Mouse (Mus musculus): ENCODE results near the gene Rarb. TPM values are rescaled to one million over a fixed set of nuclear protein-coding genes. Genes with fewer than 3 reads are reported as not detected.
A peak's percentile ranks its signal among the peaks of the same experiment; 100 is the strongest.
"Not testable (repeated sequence)": the region's sequence is repeated elsewhere in the genome, so short reads cannot be mapped to it uniquely, and the experiment has no call there.

Rarb gene
- 8.3 and 8.8 TPM in 2 replicates for polyA plus RNA-seq (2012; rRNA removed)

DNA sequence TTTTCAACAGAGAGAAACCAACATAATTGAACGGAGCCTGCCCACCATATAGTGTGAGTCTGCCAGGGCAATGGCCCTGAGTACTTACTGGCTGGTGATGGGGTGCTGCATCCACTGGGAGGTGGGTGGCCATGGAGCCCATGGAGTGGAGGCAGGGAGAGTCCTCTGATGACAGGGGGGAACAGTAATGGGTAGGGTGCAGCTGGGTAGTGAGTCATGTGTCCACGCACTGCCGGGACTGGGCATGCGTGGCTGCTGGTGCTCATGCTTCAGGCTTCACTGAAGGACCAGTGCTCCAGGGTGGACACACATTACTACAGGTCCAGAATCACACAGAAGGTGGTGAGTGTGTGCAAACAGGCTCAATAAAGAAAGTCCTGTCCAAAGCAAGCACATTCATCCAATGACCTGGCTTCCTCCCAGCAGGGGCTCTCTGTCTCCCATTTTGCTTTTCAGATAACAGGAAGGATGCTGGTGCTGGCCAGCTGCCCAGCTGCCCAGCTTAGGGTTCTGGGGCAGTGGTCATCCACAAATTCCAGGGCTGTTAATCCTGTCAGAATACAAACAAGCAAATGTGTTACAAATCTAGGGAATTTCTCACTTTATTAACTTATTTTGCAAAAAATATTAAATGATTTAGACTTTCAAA, at the start of gene Rarb:
TSS of gene Rarb (minus strand) at position 555 of the 649 bp plus-strand sequence.
- DNase-seq (ENCODE audit: extremely low spot score in 1 of 2, low spot score in 1 of 2) = no peak

- DNase-seq (ENCODE audit: extremely low spot score in 1 of 2, low spot score in 1 of 2) = no peak
These were observed 23.1 kb upstream of the Rarb start for GRCm38 (mm10) chr14:16842036-16842435.

DNA sequence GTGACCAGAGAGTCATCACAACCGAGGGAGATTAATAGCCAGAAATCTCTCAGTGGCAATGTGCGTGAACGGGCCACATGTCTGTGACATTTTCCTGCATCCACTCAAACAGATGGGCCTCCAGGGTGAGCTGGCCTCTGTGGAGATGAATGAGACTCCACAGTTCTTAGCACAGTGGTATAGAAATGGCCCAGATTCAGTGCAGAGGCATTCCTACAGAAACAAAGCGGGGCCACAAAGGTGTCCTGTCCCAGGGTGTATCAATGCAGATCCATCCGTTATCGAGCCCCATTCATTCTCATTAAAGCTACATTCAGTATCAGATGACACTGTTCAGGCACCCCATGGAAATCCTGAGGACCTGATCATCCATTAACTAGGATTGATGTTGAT, 22.6 kb upstream of the Rarb start:
- DNase-seq (ENCODE audit: extremely low spot score in 1 of 2, low spot score in 1 of 2) = no peak

GRCm38 (mm10) chr14:16840951-16841596, 22.1 kb upstream of the Rarb start:
- peak in 1 of 2 experiments; percentile 38 for DNase-seq (ENCODE audit: extremely low spot score in 1 of 2, low spot score in 1 of 2)

GRCm38 (mm10) chr14:16840135-16840534, 21.2 kb upstream of the Rarb start:
- DNase-seq (ENCODE audit: extremely low spot score in 1 of 2, low spot score in 1 of 2) = no peak

DNA sequence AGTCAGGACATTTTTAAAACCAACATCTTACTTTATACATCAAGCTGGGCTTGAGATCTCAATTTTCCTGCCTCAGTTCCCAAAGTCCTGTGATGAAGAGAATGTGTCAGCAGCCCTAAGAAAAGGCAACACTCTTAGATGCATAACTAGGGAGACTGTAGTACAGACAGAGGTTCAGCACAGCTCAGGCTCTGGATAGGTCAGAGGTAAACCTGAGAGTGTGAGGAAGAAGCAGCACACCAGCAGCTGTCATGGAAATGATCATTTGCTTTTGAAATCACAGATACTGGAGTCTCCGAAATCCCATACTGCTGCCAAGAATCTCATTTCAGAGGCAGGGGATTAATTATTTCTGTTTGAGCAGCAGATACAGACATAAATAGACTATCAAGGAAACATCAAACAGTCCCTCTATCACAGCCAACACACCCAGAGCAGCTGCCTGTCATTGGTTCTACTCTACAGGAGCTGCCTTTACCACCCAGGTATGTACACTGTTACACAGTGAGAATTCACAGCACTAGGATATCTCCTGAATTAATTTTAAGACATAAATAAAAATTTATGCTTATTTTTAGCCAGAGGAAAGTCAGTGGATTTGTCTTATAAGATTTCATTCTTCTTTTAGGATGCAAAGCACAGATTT, 3.7 kb downstream of the Rarb start:
- DNase-seq (ENCODE audit: extremely low spot score in 1 of 2, low spot score in 1 of 2) = no peak

DNA sequence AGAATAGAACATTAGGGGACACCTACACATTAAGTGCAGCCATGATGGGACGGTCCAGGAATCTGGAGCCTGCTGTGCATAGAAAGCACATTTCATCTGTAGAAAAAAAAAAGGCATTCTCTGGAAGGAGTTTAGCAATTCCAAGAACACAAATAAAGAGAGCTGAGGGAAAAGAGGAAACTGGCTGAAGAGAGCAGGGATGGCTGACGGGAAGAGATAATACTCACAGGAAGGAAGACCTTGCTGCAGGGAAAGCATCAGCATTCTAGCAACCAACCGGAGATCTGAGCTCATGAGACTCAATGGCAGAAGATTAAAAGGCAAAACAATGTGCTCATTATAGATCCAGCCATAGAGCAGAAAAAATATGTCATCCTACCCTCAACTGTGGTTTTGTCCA, 12.8 kb downstream of the Rarb start:
- no peak for DNase-seq (ENCODE audit: extremely low spot score in 1 of 2, low spot score in 1 of 2)

DNA sequence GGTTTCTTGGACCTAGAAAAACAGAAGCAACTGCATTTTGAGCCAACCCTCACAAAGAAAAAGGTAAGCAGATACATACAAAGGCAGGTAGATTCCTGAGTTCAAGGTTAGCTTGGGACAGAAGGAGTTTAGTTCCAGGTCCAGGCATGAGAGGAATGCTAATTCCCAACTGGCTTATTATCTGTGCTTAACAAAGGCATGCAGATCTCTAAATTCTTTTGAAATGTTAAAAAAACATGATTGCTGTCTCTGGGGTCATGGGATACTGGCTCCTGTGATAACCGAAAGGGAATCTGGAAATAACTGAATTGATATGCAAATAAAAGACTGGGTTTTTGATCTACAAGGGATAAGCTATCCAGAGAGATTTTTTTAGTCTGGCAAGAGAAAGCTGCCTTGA, 28.8 kb downstream of the Rarb start:
- no peak for DNase-seq (ENCODE audit: extremely low spot score in 1 of 2, low spot score in 1 of 2)

DNA sequence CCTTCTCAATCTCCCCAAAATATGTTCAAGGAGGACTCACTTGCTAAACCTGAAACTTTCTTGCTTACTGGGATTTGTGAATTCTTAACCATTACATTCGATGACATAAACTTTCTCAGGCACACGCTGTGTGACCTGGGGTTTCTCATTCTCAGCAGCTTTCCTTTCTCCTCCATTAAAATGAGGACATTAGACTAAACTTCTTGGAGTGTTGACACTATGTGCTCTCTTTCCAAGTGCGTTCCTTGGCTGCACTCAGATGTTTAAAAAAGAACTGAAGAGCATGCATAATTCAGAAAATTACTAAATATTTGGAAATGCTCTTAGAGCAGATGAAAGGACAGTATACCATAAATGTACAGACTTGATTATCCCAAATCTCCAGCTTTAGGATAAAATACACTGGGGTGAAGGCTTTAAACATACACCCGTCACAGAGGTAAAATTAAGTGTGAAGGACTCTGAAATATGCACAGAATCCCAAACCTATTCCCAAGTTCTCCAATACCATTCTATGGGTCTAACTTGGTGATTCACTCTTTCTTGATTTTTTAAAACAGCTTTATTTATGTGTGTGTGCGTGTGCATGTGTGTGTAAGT, 36.9 kb downstream of the Rarb start:
- DNase-seq (ENCODE audit: extremely low spot score in 1 of 2, low spot score in 1 of 2) = no peak

- no peak for DNase-seq (ENCODE audit: extremely low spot score in 1 of 2, low spot score in 1 of 2)
These were observed 42.1 kb downstream of the Rarb start for GRCm38 (mm10) chr14:16776723-16777381.

- DNase-seq (ENCODE audit: extremely low spot score in 1 of 2, low spot score in 1 of 2) = no peak
These were observed 46.0 kb downstream of the Rarb start for GRCm38 (mm10) chr14:16772927-16773326.

DNA sequence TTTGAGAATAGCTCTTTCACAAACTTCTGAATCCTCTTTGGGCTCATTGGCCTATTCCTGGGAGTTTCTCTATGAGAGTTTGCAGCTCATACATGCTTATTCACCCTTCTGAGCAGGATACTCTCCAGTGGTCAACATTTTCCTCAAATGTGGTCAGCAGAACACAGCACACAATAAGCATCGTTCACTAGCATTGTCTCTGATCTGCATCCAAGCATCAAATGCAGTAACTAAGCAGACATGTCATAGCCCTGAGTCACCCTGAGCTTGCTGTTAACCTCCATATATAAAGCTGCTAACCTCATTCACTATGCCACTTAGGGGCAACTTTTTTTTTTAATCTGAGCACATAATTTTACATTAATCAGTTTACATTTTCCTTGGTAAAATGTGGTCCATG, 53.1 kb downstream of the Rarb start:
- no peak for DNase-seq (ENCODE audit: extremely low spot score in 1 of 2, low spot score in 1 of 2)

DNA sequence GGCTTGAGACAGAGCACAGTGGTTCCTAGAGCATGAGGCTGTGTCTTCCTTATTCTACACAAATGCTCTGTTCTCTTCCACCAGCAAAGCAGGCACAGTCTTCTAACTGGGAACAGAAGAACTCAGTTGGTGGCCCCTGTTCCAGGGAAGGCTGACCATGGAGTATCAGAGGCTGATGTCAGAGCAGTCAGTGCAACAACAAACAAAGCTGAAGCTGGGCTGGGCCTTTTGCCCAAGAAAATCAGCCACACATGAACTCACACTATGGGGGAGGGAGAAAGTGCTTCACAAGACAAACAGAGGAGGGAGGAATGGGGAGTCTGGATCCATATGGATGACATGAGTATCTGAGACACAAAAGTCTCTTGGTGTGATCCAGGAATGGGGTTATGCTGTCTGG, 56.2 kb downstream of the Rarb start:
- no peak for DNase-seq (ENCODE audit: extremely low spot score in 1 of 2, low spot score in 1 of 2)

DNA sequence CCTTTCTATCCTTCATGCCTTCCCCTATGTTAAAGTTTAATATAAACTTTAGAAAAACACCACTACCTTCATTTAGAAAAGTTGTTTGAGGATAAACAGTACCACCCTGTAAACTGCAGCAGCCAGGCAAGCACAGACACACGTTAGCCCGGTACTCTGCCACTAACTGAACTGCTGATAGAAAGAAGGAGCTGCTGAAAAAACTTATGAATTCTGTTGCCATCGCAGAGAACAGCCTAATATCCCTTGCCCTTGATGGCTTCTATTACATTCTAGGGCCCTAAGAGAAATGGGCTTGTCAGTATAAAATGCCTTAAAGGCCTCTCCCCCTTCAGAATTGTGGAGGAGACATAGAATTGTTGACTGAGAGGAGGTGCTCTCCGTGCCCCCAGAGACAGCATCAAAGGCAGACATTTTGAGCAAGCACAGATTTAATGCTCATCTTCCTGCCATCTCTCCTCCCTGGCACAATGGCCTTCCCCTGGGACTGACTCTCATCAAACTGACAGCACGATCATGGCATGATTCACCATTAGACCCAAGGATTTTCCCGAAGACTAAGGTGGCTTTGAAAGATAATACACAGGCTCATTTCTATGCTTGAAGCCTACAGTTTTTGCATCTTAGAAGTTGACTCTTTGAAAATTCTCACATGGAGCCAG, 60.1 kb downstream of the Rarb start:
- DNase-seq (ENCODE audit: extremely low spot score in 1 of 2, low spot score in 1 of 2) = no peak

DNA sequence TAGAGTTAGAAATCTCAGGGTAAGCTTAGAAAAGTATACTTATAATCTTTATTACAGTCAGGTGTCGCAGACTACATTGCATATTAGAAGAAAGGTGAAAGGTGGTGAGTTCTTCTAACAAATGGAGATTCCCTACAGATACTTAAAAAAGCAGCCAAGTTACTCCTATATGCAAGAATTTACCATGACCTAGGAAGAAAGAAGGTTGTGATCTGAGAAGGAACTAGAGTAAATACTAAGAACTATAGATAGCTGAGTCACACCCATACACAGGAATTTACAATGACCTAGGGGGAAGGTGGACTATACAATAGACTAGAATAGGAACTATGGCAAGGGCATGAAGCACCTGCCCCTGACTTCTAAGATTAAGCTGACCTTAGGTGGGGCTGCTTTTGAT, 63.4 kb downstream of the Rarb start:
- not testable (repeated sequence) for DNase-seq (ENCODE audit: extremely low spot score in 1 of 2, low spot score in 1 of 2)

GRCm38 (mm10) chr14:16752648-16753047, 66.3 kb downstream of the Rarb start:
- DNase-seq (ENCODE audit: extremely low spot score in 1 of 2, low spot score in 1 of 2) = no peak

- DNase-seq (ENCODE audit: extremely low spot score in 1 of 2, low spot score in 1 of 2) = peak in 1 of 2 experiments; percentile 68
These were observed 71.9 kb downstream of the Rarb start for GRCm38 (mm10) chr14:16746982-16747578.

GRCm38 (mm10) chr14:16740982-16741739, 77.8 kb downstream of the Rarb start:
- DNase-seq (ENCODE audit: extremely low spot score in 1 of 2, low spot score in 1 of 2) = peak; percentile 29 to 72

GRCm38 (mm10) chr14:16738538-16738937, 80.4 kb downstream of the Rarb start:
- peak; percentile 64 to 79 for DNase-seq (ENCODE audit: extremely low spot score in 1 of 2, low spot score in 1 of 2)
